In the genomic region with DNA sequence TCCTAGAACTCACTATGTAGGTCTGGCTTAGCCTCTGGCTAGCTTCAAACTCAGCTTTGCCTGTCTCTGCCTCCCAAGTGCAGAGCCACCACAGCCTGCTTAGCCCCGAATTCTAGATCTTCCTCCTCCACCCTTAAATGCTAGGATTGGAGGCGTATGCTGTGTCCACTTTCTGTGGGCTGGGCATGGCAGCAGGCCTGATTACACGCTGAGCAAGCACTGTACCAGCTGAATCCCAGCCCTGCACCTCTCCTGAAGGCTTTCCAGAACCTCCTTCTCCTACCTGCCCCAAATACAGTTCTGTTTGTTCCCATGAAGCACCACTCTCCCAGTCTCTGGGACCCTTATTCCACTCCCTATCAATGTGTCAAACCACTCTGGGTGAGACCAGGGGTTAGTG, we compare ENCODE assay signal across 31 mouse cellular contexts.
"Had no signal": no experiment of that assay in that cellular context is flagged by ENCODE, and none has a peak within 500 bp of the region (broad histone marks: within the 10 kb centered on the region; RNA-seq: fewer than 3 reads in every experiment).

No protein-coding gene starts in this region.

- H3K27me3 ChIP-seq: limb, embryonic 12.5 days; limb, embryonic 13.5 days; limb, embryonic 15.5 days; liver, embryonic 12.5 days; liver, embryonic 13.5 days; liver, embryonic 15.5 days; lung, embryonic 15.5 days; megakaryocyte, embryonic 14.5 days; midbrain, embryonic 12.5 days; midbrain, embryonic 13.5 days; midbrain, embryonic 15.5 days; neural tube, embryonic 12.5 days had no signal

- H3K4me3 ChIP-seq: limb, embryonic 10.5 days; limb, embryonic 12.5 days; limb, embryonic 13.5 days; limb, embryonic 15.5 days; liver, embryonic 12.5 days; liver, embryonic 13.5 days; liver, embryonic 15.5 days; lung, embryonic 15.5 days; megakaryocyte, embryonic 14.5 days; midbrain, embryonic 10.5 days; midbrain, embryonic 12.5 days; midbrain, embryonic 13.5 days; midbrain, embryonic 15.5 days; myocyte; neural tube, embryonic 12.5 days had no signal

- H3K9me3 ChIP-seq: limb, embryonic 10.5 days; limb, embryonic 12.5 days; limb, embryonic 13.5 days; limb, embryonic 15.5 days; liver, embryonic 12.5 days; liver, embryonic 13.5 days; liver, embryonic 15.5 days; lung, embryonic 15.5 days; midbrain, embryonic 12.5 days; midbrain, embryonic 15.5 days; neural tube, embryonic 12.5 days had no signal

- H3K4me2 ChIP-seq: limb, embryonic 12.5 days; limb, embryonic 13.5 days; limb, embryonic 15.5 days; liver, embryonic 11.5 days; liver, embryonic 12.5 days; liver, embryonic 13.5 days; liver, embryonic 15.5 days; lung, embryonic 14.5 days; lung, embryonic 15.5 days; midbrain, embryonic 11.5 days; midbrain, embryonic 12.5 days; midbrain, embryonic 13.5 days; midbrain, embryonic 15.5 days; neural tube, embryonic 12.5 days had no signal

- H3K4me1 ChIP-seq: limb, embryonic 10.5 days; limb, embryonic 12.5 days; limb, embryonic 13.5 days; limb, embryonic 15.5 days; liver, embryonic 13.5 days; lung, embryonic 15.5 days; midbrain, embryonic 10.5 days; midbrain, embryonic 12.5 days; midbrain, embryonic 13.5 days; midbrain, embryonic 15.5 days; neural tube, embryonic 12.5 days had no signal

- H3K27ac ChIP-seq: limb, embryonic 10.5 days; limb, embryonic 12.5 days; limb, embryonic 13.5 days; limb, embryonic 15.5 days; liver, embryonic 12.5 days; liver, embryonic 13.5 days; liver, embryonic 14.5 days; liver, embryonic 15.5 days; lung, embryonic 15.5 days; macrophage; midbrain, embryonic 10.5 days; midbrain, embryonic 12.5 days; midbrain, embryonic 13.5 days; midbrain, embryonic 15.5 days; neural tube, embryonic 12.5 days had no signal

- ATAC-seq: liver, embryonic 12.5 days; lung, postnatal 0 days; midbrain, embryonic 15.5 days; midbrain, embryonic 16.5 days had no signal

- H3K9ac ChIP-seq: limb, embryonic 12.5 days; limb, embryonic 13.5 days; limb, embryonic 15.5 days; liver, embryonic 12.5 days; liver, embryonic 13.5 days; liver, embryonic 14.5 days; liver, embryonic 15.5 days; lung, embryonic 14.5 days; lung, embryonic 15.5 days; midbrain, embryonic 12.5 days; midbrain, embryonic 13.5 days; midbrain, embryonic 15.5 days; neural tube, embryonic 12.5 days had no signal

- DNase-seq: left cerebral cortex, postnatal 4 days; liver; liver, embryonic 13.5 days; lung, adult 18-20 months; lung, adult 2 months; lung, embryonic 14.5 days; lung, postnatal 10 days; lung, postnatal 14 days; lung, postnatal 36 days; lung, postnatal 4 days; midbrain, embryonic 14.5 days had no signal
